Mouse (Mus musculus) kidney, adult 11 months (tissue): ENCODE data around the gene Gm44965.

Experiments used
- DNase-seq: peaks from one replicate; pipeline ENCODE4 v3.0.0; 2022

The Gm44965 gene

DNA sequence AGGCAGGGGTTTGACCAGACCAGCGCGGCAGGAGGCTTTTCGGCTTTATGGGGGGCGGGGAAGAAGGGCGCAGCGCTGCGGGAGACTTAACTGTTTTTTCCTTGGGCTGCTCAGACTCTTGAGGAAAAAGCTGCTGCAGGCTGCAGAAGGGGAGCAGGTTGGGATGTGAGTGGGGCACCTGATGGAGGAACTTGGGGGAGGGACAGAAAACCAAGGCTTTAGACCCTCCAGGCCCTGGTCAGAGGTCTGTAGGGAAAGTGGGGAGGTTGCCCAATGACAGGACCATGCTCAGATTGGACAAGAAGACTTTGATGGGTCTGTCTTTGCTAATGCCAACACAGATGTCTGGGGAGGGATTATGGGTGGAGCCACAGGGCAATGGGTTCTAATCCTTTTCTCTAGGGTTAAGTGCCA, 33.8 kb downstream of the Gm44965 start:
- peak; percentile 74 for DNase-seq

GRCm38 (mm10) chr6:48628377-48628776, 34.6 kb downstream of the Gm44965 start:
- peak; percentile 89 for DNase-seq

DNA sequence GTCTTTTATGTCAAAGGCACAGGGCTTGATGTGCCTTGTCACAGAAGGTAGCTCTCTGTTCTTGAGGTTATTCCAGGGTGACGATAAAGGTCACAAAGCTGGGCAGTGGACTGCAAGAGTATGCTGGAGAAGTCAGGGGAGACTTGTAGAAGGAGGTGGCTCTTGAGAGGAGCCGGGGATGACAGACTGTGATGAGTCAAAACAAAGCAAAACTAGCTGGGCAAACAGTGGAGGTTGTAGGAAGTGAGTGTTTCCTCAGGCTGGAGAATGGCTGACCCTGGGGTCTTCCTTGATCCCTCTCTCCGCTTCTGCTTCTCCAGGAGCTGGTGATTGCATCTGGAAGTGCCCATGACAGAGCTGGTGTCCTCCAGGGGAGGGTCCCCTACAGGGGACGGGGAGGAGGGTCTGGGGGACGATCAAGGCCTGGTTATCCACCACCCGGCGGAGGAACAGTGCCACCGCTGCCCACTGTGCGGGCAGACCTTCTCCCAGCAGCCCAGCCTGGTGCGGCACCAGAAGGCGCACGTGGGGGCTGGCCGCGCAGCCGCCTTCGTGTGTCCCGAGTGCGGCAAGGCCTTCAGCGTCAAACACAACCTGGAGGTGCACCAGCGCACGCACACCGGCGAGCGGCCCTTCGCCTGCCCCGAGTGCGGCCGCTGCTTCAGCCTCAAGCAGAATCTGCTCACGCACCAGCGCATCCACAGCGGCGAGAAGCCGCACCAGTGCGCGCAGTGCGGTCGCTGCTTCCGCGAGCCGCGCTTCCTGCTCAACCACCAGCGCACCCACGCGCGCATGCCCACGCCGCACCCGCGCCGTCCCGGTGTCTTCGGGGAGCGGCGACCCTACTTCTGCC, 35.3 kb downstream of the Gm44965 start:
- no peak for DNase-seq

DNA sequence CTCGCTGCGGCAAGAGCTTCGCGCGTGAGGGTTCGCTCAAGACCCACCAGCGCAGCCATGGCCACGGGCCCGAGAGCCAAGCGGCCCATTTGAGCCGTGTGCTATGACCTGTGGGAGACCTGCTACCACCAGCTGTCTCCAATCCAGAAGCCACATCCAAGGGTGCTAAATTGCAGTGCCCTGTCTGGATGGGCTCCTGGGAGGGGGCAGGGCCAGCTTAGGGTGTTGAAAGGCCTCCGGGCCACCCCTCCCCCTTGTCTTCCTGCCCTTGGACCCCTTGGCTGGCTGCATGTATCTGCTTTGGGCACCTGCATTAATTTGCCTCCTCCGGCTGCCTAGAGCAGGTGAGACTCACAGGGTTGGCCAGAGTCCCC, 35.9 kb downstream of the Gm44965 start:
- DNase-seq = peak; percentile 86

- no peak for DNase-seq
These were observed 37.1 kb downstream of the Gm44965 start for GRCm38 (mm10) chr6:48630831-48631230.

- no peak for DNase-seq
These were observed 41.4 kb downstream of the Gm44965 start for GRCm38 (mm10) chr6:48635105-48635504.

- no peak for DNase-seq
These were observed 42.8 kb downstream of the Gm44965 start for GRCm38 (mm10) chr6:48636515-48636914.

DNA sequence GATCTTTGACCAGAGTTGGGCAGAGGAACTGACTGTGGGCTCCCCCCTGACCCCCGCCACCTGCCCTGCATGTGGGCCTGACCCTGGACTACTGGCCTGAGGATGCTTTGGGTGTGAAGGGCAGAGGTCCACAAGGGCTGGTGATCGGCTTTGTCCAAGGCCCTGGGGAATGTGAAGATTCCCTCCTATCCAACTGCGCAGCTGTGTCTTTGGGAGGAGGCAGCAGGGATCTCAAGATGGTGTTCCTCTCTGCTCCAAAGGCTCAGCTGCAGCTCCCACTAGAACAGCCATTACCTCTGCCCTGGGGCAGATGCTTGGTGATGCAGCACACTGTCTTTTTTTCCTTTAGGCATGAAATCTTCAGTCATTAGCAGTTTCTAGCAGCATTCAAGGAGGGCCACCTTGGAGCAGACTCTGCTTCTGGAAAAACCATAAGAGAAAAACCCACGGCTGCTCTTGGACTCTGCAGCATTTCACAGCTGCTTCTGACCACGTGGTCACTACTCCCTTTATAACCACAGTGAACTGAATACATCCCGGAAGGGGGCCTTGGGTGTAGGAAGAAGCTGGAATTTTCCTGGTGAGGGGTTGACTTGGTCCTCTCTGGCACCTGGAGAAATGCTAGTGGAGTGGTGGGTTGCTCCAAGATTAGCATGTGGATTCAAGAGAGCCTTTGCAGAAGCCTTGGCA, 44.2 kb downstream of the Gm44965 start:
- no peak for DNase-seq

DNA sequence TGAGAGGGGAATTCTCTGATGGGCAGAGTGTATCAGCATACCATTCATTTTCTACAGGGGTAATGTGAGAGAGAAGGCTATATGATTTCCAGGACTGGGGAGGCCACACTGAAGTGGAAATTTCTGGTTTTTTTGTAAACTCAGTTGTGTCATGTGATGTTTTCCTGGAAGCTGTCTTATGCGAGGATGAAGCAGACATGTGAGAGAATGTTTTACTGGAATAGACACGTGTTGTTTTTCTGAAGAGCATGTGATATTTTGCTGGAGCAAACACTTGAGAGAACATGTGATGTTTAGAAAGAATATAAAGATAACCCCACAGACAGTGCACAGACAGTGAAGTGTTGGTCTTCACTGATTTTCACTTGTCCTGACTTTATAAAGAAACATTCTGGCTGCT, 44.8 kb downstream of the Gm44965 start:
- DNase-seq = no peak

DNA sequence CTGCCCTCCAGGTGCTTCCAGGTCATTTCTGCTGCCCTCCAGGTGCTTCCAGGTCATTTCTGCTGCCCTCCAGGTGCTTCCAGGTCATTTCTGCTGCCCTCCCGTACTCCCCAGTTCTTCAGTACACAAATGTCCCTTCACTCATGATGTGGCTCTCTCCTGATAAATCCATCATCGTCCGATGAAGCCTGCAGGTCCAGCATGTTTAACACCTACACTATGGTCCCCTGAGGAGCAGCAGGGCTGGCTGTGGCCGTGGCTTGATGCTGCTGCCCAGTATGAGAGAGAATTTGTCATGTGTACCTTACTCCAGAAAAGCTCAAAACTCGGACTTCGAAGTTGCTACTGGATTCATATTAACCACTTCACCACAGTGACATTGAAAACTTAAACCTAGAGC, 47.6 kb downstream of the Gm44965 start:
- DNase-seq = no peak

GRCm38 (mm10) chr6:48642764-48643292, 49.1 kb downstream of the Gm44965 start:
- no peak for DNase-seq

- peak; percentile 70 for DNase-seq
These were observed 52.0 kb downstream of the Gm44965 start for GRCm38 (mm10) chr6:48645660-48646308.

GRCm38 (mm10) chr6:48646309-48646690, 52.6 kb downstream of the Gm44965 start:
- DNase-seq = no peak

GRCm38 (mm10) chr6:48646995-48647394, 53.3 kb downstream of the Gm44965 start, which contains the start of gene Gimap8:
Gene Gimap8 (plus strand): TSS chr6:48647234.
- peak; percentile 80 for DNase-seq

- DNase-seq = no peak
These were observed 53.9 kb downstream of the Gm44965 start for GRCm38 (mm10) chr6:48647611-48648010.

GRCm38 (mm10) chr6:48648779-48649178, 55.0 kb downstream of the Gm44965 start:
- peak; percentile 71 for DNase-seq

DNA sequence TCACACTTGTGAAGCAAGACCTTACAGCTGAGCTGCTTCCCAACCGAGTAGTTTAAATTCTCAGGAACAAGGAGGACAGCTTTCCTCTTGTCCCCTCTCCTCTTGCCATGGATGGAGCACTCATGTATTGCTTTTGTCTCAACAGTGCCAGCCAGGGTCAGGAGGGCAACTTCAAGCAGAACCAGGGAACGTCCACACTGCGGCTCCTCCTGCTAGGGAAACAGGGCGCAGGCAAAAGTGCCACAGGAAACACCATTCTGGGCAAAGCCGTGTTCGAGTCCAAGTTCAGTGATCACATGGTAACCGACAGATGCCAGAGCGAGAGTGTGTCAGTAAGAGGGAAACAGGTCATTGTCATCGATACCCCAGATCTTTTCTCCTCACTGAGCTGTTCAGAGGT, 56.3 kb downstream of the Gm44965 start:
- DNase-seq = no peak

- DNase-seq = no peak
These were observed 65.0 kb downstream of the Gm44965 start for GRCm38 (mm10) chr6:48658721-48659120.

GRCm38 (mm10) chr6:48664750-48665149, 71.0 kb downstream of the Gm44965 start:
- no peak for DNase-seq

- no peak for DNase-seq
These were observed 71.7 kb downstream of the Gm44965 start for GRCm38 (mm10) chr6:48665471-48665870.

DNA sequence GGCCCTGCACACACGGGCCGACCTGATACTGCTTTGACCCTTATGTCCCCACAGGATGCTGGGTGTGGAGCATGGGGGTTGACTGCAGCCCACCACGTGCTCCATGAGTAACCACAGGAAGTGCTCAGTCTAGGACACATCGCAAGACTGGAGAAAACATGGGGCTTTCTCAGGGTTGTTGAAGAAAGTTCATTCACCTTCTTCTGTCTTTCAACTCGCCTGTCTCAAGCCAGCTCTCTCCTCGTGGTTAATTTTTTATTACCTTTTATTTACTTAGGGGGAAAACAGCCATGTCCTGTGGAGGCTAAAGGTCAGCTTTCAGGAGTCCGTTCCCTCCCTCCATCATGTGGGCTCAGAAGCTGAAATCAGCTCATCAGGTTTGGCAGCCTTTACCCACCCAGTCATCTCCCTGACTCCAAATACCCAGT, 72.4 kb downstream of the Gm44965 start:
- DNase-seq = peak; percentile 67

DNA sequence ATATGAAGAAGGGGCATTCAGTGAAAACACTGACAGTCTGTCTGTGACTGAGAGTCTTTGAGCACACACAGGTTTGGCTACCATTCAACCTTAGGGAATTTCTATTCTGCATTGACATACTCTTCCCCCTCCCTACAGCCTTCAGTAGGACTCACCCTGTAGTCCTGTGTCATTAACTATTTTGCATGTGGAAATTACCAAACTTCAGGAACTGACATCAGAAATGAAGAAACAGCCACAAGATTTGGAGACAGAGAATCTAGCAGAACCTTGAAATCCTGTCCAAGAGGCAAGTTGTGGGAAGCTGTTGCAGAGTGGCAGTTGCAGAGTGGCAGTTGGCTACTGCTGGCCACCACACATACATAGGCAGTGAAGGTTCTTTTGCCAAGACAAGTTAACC, 74.3 kb downstream of the Gm44965 start:
- DNase-seq = no peak
